Comparison of ENCODE assay signal across 17 mouse cellular contexts in the genomic region with DNA sequence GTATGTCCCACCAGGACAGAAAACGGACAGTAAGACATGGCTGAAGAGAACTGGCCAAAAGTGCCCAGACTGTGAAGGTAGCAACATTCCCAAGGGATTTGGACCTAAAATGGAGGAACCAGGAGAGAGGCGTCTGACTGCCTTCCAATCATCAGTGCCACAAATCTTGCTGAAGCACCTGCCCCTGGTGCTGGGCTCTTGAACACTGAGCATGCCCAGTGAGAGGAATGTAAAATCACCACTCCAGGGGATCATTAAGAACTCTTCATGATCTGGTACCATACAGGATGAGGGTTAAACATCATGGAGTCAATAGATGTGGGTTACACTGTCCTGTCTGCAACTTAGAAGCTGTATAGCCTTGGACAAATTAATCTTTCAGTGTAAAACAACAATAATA.
"Had no signal": no experiment of that assay in that cellular context is flagged by ENCODE, and none has a peak within 500 bp of the region (broad histone marks: within the 10 kb centered on the region; RNA-seq: fewer than 3 reads in every experiment).

No protein-coding gene starts in this region.

- H3K27ac ChIP-seq: liver, embryonic 15.5 days; lung, embryonic 15.5 days; macrophage; midbrain, embryonic 13.5 days; neural tube, embryonic 12.5 days; stomach, embryonic 15.5 days; stomach, postnatal 0 days had no signal

- H3K9me3 ChIP-seq: liver, embryonic 15.5 days; lung, embryonic 15.5 days; megakaryocyte, embryonic 14.5 days; midbrain, embryonic 13.5 days; neural tube, embryonic 12.5 days; stomach, embryonic 15.5 days had no signal

- H3K4me3 ChIP-seq: lung, embryonic 15.5 days; megakaryocyte, embryonic 14.5 days; midbrain, embryonic 13.5 days; neural tube, embryonic 12.5 days; stomach, embryonic 15.5 days had no signal

- DNase-seq: liver, postnatal 0 days; lung, adult 2 months; lung, postnatal 14 days; lung, postnatal 36 days; right cerebral cortex, postnatal 14 days; thymus, adult 2 months; thymus, postnatal 25 days; thymus, postnatal 4 days had no signal

- H3K36me3 ChIP-seq: lung, embryonic 15.5 days; midbrain, embryonic 13.5 days; stomach, embryonic 15.5 days had no signal

- H3K4me2 ChIP-seq: lung, embryonic 15.5 days; midbrain, embryonic 11.5 days; midbrain, embryonic 13.5 days; stomach, embryonic 15.5 days had no signal

- H3K4me1 ChIP-seq: stomach, embryonic 15.5 days had no signal

- H3K9ac ChIP-seq: liver, embryonic 15.5 days; liver, postnatal 0 days; lung, embryonic 15.5 days; midbrain, embryonic 13.5 days; neural tube, embryonic 12.5 days; stomach, embryonic 15.5 days had no signal

- H3K27me3 ChIP-seq: liver, embryonic 15.5 days; lung, embryonic 15.5 days; megakaryocyte, embryonic 14.5 days; midbrain, embryonic 13.5 days; neural tube, embryonic 12.5 days; stomach, embryonic 15.5 days had no signal
